Mouse (Mus musculus) liver, embryonic 15.5 days (tissue): Measurements from ENCODE around the gene Il9r. TPM values are rescaled to one million over a fixed set of nuclear protein-coding genes. Genes with fewer than 3 reads are reported as not detected.

Experiments used
- ATAC-seq: fragments of 200-750 bp; cut with Nextera tagmentation; 2 replicates; pipeline ENCODE4 v1.8.0; 2017; ENCODE audit warnings: moderate number of reproducible peaks, mild to moderate bottlenecking, moderate library complexity; ENCODE audit not compliant: insufficient read depth
- H3K27ac ChIP-seq: fragments of 300-500 bp; sonication (generic); replicated peaks from 2 replicates; pipeline ENCODE4 v1.5.1; 2015; ENCODE audit warnings: mild to moderate bottlenecking, inconsistent platforms
- H3K27me3 ChIP-seq: fragments of 300-500 bp; sonication (generic); 2 replicates; pipeline ENCODE4 v1.6.1; 2015; ENCODE audit warnings: mild to moderate bottlenecking, inconsistent platforms
- H3K36me3 ChIP-seq: fragments of 300-500 bp; sonication (generic); replicated peaks from 2 replicates; pipeline ENCODE4 v1.6.1; 2015; ENCODE audit warnings: moderate library complexity, mild to moderate bottlenecking, inconsistent platforms
- H3K4me1 ChIP-seq: fragments of 300-500 bp; sonication (generic); replicated peaks from 2 replicates; pipeline ENCODE4 v1.6.1; 2015; ENCODE audit warnings: inconsistent platforms
- H3K4me2 ChIP-seq: fragments of 300-500 bp; sonication (generic); 2 replicates; pipeline ENCODE4 v1.6.1; 2015; ENCODE audit warnings: moderate library complexity, mild to moderate bottlenecking, inconsistent platforms
- H3K4me3 ChIP-seq: fragments of 300-500 bp; sonication (generic); replicated peaks from 2 replicates; pipeline ENCODE4 v1.5.1; 2015; ENCODE audit warnings: mild to moderate bottlenecking, inconsistent platforms
- H3K9ac ChIP-seq: fragments of 300-500 bp; sonication (generic); 2 replicates; pipeline ENCODE4 v1.6.1; 2015; ENCODE audit warnings: moderate library complexity, mild to moderate bottlenecking, inconsistent platforms
- H3K9me3 ChIP-seq: fragments of 300-500 bp; sonication (generic); replicated peaks from 2 replicates; pipeline ENCODE4 v1.6.1; 2016; ENCODE audit warnings: inconsistent platforms
- WGBS: fragments of 180-500 bp; shearing (Covaris S2); methylation state at CpG from one replicate; pipeline ENCODE4 v1.1.7; 2015; ENCODE audit warnings: mixed read lengths; ENCODE audit not compliant: insufficient replicate concordance; 5-methylcytosine and 5-hydroxymethylcytosine counted together
- polyA plus RNA-seq: library from polyadenylated mRNA; unstranded; fragments of >200 nt; fragmentation: Nextera tagmentation; extraction: Ambion mirVana; gene quantifications from 2 replicates; pipeline ENCODE4 v1.2.1, GENCODE M21; 2015

Il9r gene
- polyA plus RNA-seq, 1 experiment from 2014 or later = 0.13 TPM

- Histone ChIP-seq H3K4me1 (no peaks in the 10 kb centered on the region), H3K36me3 (no peaks in the 10 kb centered on the region), H3K9me3 (no peaks in the 10 kb centered on the region), H3K4me3 (no peak overlapping the region), H3K9ac (no peak overlapping the region), H3K27ac (no peak overlapping the region), H3K27me3 (no peaks in the 10 kb centered on the region), H3K4me2 (peak overlapping the region; percentile 23; the same call in 1 of the 2 replicates)
- ATAC-seq = no peak
- 25% methylated on average over 15 of the region's 15 CpGs for WGBS
These were observed 62.1 kb downstream of the Il9r start for GRCm38 (mm10) chr11:32137719-32138613.

Other genes starting within 250 kb of the Il9r start
- not detected in 2 replicates for gene 4930524B15Rik, start 234.7 kb downstream of the Il9r start, polyA plus RNA-seq
- 0.17 and 0.25 TPM in 2 replicates for gene Nsg2, start 199.8 kb downstream of the Il9r start, polyA plus RNA-seq
- gene Snrnp25, start 5.1 kb upstream of the Il9r start, polyA plus RNA-seq = 68.7 and 70.1 TPM in 2 replicates
- 5.1 and 8.0 TPM in 2 replicates for gene Rhbdf1, start 22.0 kb upstream of the Il9r start, polyA plus RNA-seq
- 18.3 and 19.6 TPM in 2 replicates for gene Mpg, start 26.2 kb upstream of the Il9r start, polyA plus RNA-seq
- gene Nprl3, start 67.4 kb upstream of the Il9r start, polyA plus RNA-seq = 28.1 and 31.9 TPM in 2 replicates
- gene Hba-x, start 76.1 kb upstream of the Il9r start, polyA plus RNA-seq = 72.6 and 109 TPM in 2 replicates
- gene Hba-a1, start 83.2 kb upstream of the Il9r start, polyA plus RNA-seq = 74,460 and 76,487 TPM in 2 replicates
- gene Hbq1b, start 86.7 kb upstream of the Il9r start, polyA plus RNA-seq = 139 and 151 TPM in 2 replicates
- gene Hba-a2, start 96.2 kb upstream of the Il9r start, polyA plus RNA-seq = 175,652 and 176,876 TPM in 2 replicates
- 7.3 and 8.0 TPM in 2 replicates for gene Hbq1a, start 99.8 kb upstream of the Il9r start, polyA plus RNA-seq
- 1.0 and 1.1 TPM in 2 replicates for gene Sh3pxd2b, start 147.5 kb upstream of the Il9r start, polyA plus RNA-seq